ENCODE assay signal across 8 mouse cellular contexts in genomic region chr6:125088561-125089321, GRCm38 (mm10). TPM values are rescaled to one million over a fixed set of nuclear protein-coding genes. Genes with fewer than 3 reads are reported as not detected.
DNase-seq lines count a peak whose midpoint lies in the region; ATAC-seq and TF ChIP-seq lines count a peak whose summit lies in the region.

No protein-coding gene starts in this region.

- no peak overlapping the region for H3K9ac ChIP-seq in lung, postnatal 0 days (replicated peaks; ENCODE audit: low read depth)

- 1% methylated on average over 20 of the region's 20 CpGs for WGBS in hindbrain, embryonic 10.5 days
- WGBS in lung, postnatal 0 days = 4% methylated on average over 16 of the region's 20 CpGs

- H3K36me3 ChIP-seq in hindbrain, embryonic 10.5 days = no peaks in the 10 kb centered on the region
- no peaks in the 10 kb centered on the region for H3K36me3 ChIP-seq in lung, postnatal 0 days (ENCODE audit: insufficient read depth, low read length)

- no peaks in the 10 kb centered on the region for H3K27me3 ChIP-seq in hindbrain, embryonic 10.5 days (ENCODE audit: insufficient read depth, poor library complexity, severe bottlenecking)
- no peaks in the 10 kb centered on the region for H3K27me3 ChIP-seq in lung, postnatal 0 days (replicated peaks; ENCODE audit: insufficient read depth, low read length)

- peak overlapping the region; percentile 95 for H3K27ac ChIP-seq in hindbrain, embryonic 10.5 days
- peak overlapping the region; percentile 84 for H3K27ac ChIP-seq in lung, postnatal 0 days (ENCODE audit: low read length)

- H3K4me2 ChIP-seq in lung, postnatal 0 days (replicated peaks; ENCODE audit: low read depth, low read length) = peak overlapping the region; percentile 49

- peak overlapping the region; percentile 48 for H3K4me3 ChIP-seq in hindbrain, embryonic 10.5 days
- no peak overlapping the region for H3K4me3 ChIP-seq in lung, postnatal 0 days (ENCODE audit: low read depth, low read length)

- DNase-seq in ZHBTc4 (ENCODE audit: low read depth, low spot score) = peak; percentile 91
- DNase-seq in cerebellum, postnatal 14 days = peak; percentile 88 to 92
- DNase-seq in frontal cortex, postnatal 10 days (ENCODE audit: low spot score in 2 of 2) = peak; percentile 73 to 75
- DNase-seq in hindbrain, embryonic 10.5 days (ENCODE audit: low spot score) = peak; percentile 93
- DNase-seq in layer of hippocampus, postnatal 36 days = peak; percentile 68 to 73
- DNase-seq in lung, postnatal 0 days (ENCODE audit: low spot score) = peak; percentile 96
- DNase-seq in ovary, postnatal 36 days (ENCODE audit: low spot score) = peak; percentile 82
- DNase-seq in urinary bladder, postnatal 4 days (ENCODE audit: low spot score in 2 of 2) = peak; percentile 74 to 81

- ATAC-seq in lung, postnatal 0 days = peak; percentile 79

- 0 out of 2 replicates have a peak, but pooled peaks have one; percentile 15 for TF ChIP-seq EP300 in lung, postnatal 0 days (IDR thresholded peaks at IDR 0.05)

- H3K9me3 ChIP-seq in hindbrain, embryonic 10.5 days = no peaks in the 10 kb centered on the region
- H3K9me3 ChIP-seq in lung, postnatal 0 days (ENCODE audit: low read length) = no peaks in the 10 kb centered on the region

- peak; percentile 56 for TF ChIP-seq CTCF in lung, postnatal 0 days (IDR thresholded peaks at IDR 0.05)

- peaks cover 42% of the 10 kb centered on the region for H3K4me1 ChIP-seq in hindbrain, embryonic 10.5 days (replicated peaks)
- H3K4me1 ChIP-seq in lung, postnatal 0 days (ENCODE audit: insufficient read depth, low read depth, low read length) = peaks cover 5% of the 10 kb centered on the region

RNA-seq across cellular contexts. Expression of gene Chd4, which starts 7.0 kb away (rescaled TPM):
- polyA plus RNA-seq in hindbrain, embryonic 10.5 days (2016; fragmentation: Nextera tagmentation; extraction: Ambion mirVana) = 95.7 and 97.6 TPM in 2 replicates
- total RNA-seq in layer of hippocampus, postnatal 36 days (2021) = 100 to 1,000 TPM; 172 to 173 TPM
- polyA plus RNA-seq in lung, postnatal 0 days (2015; fragmentation: Nextera tagmentation; extraction: Ambion mirVana) = 53.5 and 59.8 TPM in 2 replicates

RNA-seq across cellular contexts. Expression of gene Lpar5, which starts 21.0 kb away (rescaled TPM):
- polyA plus RNA-seq in hindbrain, embryonic 10.5 days (2016; fragmentation: Nextera tagmentation; extraction: Ambion mirVana) = 0.10 TPM in 1 of 2 replicates, not detected in the other
- total RNA-seq in layer of hippocampus, postnatal 36 days (2021) = under 1 TPM; 0.53 to 0.75 TPM
- polyA plus RNA-seq in lung, postnatal 0 days (2015; fragmentation: Nextera tagmentation; extraction: Ambion mirVana) = 0.19 and 0.44 TPM in 2 replicates

RNA-seq across cellular contexts. Expression of gene Acrbp, which starts 39.3 kb away (rescaled TPM):
- 13.1 and 15.5 TPM in 2 replicates for polyA plus RNA-seq in hindbrain, embryonic 10.5 days (2016; fragmentation: Nextera tagmentation; extraction: Ambion mirVana)
- 10 to 100 TPM; 13.4 to 17.8 TPM for total RNA-seq in layer of hippocampus, postnatal 36 days (2021)
- 4.1 and 4.4 TPM in 2 replicates for polyA plus RNA-seq in lung, postnatal 0 days (2015; fragmentation: Nextera tagmentation; extraction: Ambion mirVana)

RNA-seq across cellular contexts. Expression of gene Nop2, which starts 43.0 kb away (rescaled TPM):
- polyA plus RNA-seq in hindbrain, embryonic 10.5 days (2016; fragmentation: Nextera tagmentation; extraction: Ambion mirVana) = 67.6 and 83.8 TPM in 2 replicates
- 10 to 100 TPM; 30.2 to 34.4 TPM for total RNA-seq in layer of hippocampus, postnatal 36 days (2021)
- 16.9 and 17.7 TPM in 2 replicates for polyA plus RNA-seq in lung, postnatal 0 days (2015; fragmentation: Nextera tagmentation; extraction: Ambion mirVana)

RNA-seq across cellular contexts. Expression of gene Ing4, which starts 49.2 kb away (rescaled TPM):
- 125 and 153 TPM in 2 replicates for polyA plus RNA-seq in hindbrain, embryonic 10.5 days (2016; fragmentation: Nextera tagmentation; extraction: Ambion mirVana)
- total RNA-seq in layer of hippocampus, postnatal 36 days (2021) = 10 to 100 TPM; 56.9 to 65.7 TPM
- 100 and 104 TPM in 2 replicates for polyA plus RNA-seq in lung, postnatal 0 days (2015; fragmentation: Nextera tagmentation; extraction: Ambion mirVana)
